ENCODE assay signal across 8 mouse cellular contexts in the genomic region with DNA sequence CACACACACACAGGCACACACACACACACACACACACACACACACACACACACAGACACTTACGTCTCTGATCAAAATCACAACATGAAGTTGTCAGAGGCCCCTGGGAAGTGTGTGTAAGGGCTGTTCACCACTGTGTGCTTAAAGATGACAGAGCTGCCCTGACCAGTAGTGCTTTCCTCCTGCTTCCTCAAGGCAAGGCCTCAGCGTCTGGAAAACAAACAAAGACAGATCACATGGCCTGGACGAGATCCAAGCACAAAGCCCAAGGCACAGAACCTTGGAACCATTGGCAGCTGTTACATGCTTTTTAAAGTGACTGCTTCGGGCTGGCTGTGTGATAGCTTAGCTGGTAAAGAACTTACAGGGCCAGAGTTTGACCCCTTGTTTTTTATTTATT. TPM values are rescaled to one million over a fixed set of nuclear protein-coding genes. Genes with fewer than 3 reads are reported as not detected.
DNase-seq lines count a peak whose midpoint lies in the region; ATAC-seq and TF ChIP-seq lines count a peak whose summit lies in the region.

No protein-coding gene starts in this region.

- no peak overlapping the region for H3K27ac ChIP-seq in liver, adult 2 months (replicated peaks; ENCODE audit: insufficient read depth, low read depth, low read length)
- peak overlapping the region; percentile 62 for H3K27ac ChIP-seq in intestine, postnatal 0 days (ENCODE audit: low read depth, low read length)
- peak overlapping the region; percentile 54; the same call in 1 of the 2 replicates for H3K27ac ChIP-seq in lung, embryonic 14.5 days (ENCODE audit: low read depth)

- no peak overlapping the region for H3K9ac ChIP-seq in liver, adult 2 months (ENCODE audit: low read depth, low read length)
- H3K9ac ChIP-seq in intestine, postnatal 0 days (ENCODE audit: low read depth, low read length), result no peak overlapping the region
- no peak overlapping the region for H3K9ac ChIP-seq in lung, embryonic 14.5 days

- TF ChIP-seq POLR2A in liver, adult 2 months (IDR thresholded peaks at IDR 0.05; ENCODE audit: extremely low read depth, insufficient read depth, low read length), result no peak

- H3K9me3 ChIP-seq in intestine, postnatal 0 days (ENCODE audit: control insufficient read depth), result no peaks in the 10 kb centered on the region
- no peaks in the 10 kb centered on the region for H3K9me3 ChIP-seq in lung, embryonic 14.5 days (ENCODE audit: low read depth, low read length)

- 10% methylated on average over 4 of the region's 4 CpGs for whole genome bisulfite sequencing in liver, adult 2 months
- WGBS in intestine, postnatal 0 days, result 7% methylated on average over 4 of the region's 4 CpGs
- WGBS in lung, embryonic 14.5 days, result 9% methylated on average over 4 of the region's 4 CpGs

- ATAC-seq in intestine, postnatal 0 days, result peak; percentile 90
- ATAC-seq in lung, embryonic 14.5 days (ENCODE audit: insufficient read depth), result peak; percentile 95

- H3K79me2 ChIP-seq in liver, adult 2 months (ENCODE audit: control insufficient read depth, insufficient read depth, low read length), result no peaks in the 10 kb centered on the region

- H3K4me3 ChIP-seq in liver, adult 2 months (ENCODE audit: insufficient read depth, low read depth, low read length), result no peak overlapping the region
- no peak overlapping the region for H3K4me3 ChIP-seq in intestine, postnatal 0 days (ENCODE audit: low read depth, low read length)
- H3K4me3 ChIP-seq in lung, embryonic 14.5 days (ENCODE audit: low read depth, low read length), result no peak overlapping the region

- H3K27me3 ChIP-seq in liver, adult 2 months (ENCODE audit: control insufficient read depth, insufficient read depth, low read length), result no peaks in the 10 kb centered on the region
- H3K27me3 ChIP-seq in intestine, postnatal 0 days (replicated peaks; ENCODE audit: control insufficient read depth, insufficient read depth, low read length), result no peaks in the 10 kb centered on the region
- no peaks in the 10 kb centered on the region for H3K27me3 ChIP-seq in lung, embryonic 14.5 days (ENCODE audit: insufficient read depth, low read length)

- peaks cover 5% of the 10 kb centered on the region; the same call in 1 of the 2 replicates for H3K36me3 ChIP-seq in liver, adult 2 months (ENCODE audit: control insufficient read depth, insufficient read depth, low read length)
- H3K36me3 ChIP-seq in intestine, postnatal 0 days (ENCODE audit: control insufficient read depth, insufficient read depth), result peaks cover 22% of the 10 kb centered on the region
- peaks cover 22% of the 10 kb centered on the region for H3K36me3 ChIP-seq in lung, embryonic 14.5 days (ENCODE audit: insufficient read depth)

- H3K4me2 ChIP-seq in intestine, postnatal 0 days (replicated peaks; ENCODE audit: low read depth), result no peak overlapping the region
- H3K4me2 ChIP-seq in lung, embryonic 14.5 days, result no peak overlapping the region

- no peak for TF ChIP-seq CTCF in liver, adult 2 months (IDR thresholded peaks at IDR 0.05; ENCODE audit: low read depth, low read length)
- TF ChIP-seq CTCF in intestine, postnatal 0 days (IDR thresholded peaks at IDR 0.05; ENCODE audit: low read depth), result no peak
- no peak for TF ChIP-seq CTCF in lung, embryonic 14.5 days (IDR thresholded peaks at IDR 0.05; ENCODE audit: low read depth)

- peaks cover 3% of the 10 kb centered on the region for H3K4me1 ChIP-seq in liver, adult 2 months (ENCODE audit: control insufficient read depth, insufficient read depth, low read length)
- peaks cover 6% of the 10 kb centered on the region for H3K4me1 ChIP-seq in intestine, postnatal 0 days (replicated peaks; ENCODE audit: control insufficient read depth, insufficient read depth, low read length)
- H3K4me1 ChIP-seq in lung, embryonic 14.5 days (ENCODE audit: insufficient read depth), result no peaks in the 10 kb centered on the region

- DNase-seq in liver, adult 2 months (ENCODE audit: extremely low read depth, low read depth, low spot score), result peak; percentile 89
- DNase-seq in liver, result no peak
- peak; percentile 40 for DNase-seq in brain, embryonic 18.5 days (ENCODE audit: low read depth, low spot score)
- peak; percentile 66 for DNase-seq in gastrocnemius, postnatal 25 days
- peak; percentile 91 for DNase-seq in lung, embryonic 14.5 days
- DNase-seq in testis, postnatal 10 days (ENCODE audit: low spot score), result peak; percentile 69
- DNase-seq in thymus, postnatal 36 days, result no peak

RNA-seq across cellular contexts. Expression of a gene that starts 31.5 kb away (rescaled TPM):
- total RNA-seq in liver, adult 2 months (2014; rRNA removed), result 0.13 and 0.18 TPM in 2 replicates
- polyA plus RNA-seq in liver, adult 2 months (2012; rRNA removed), result 0.04 and 0.70 TPM in 2 replicates
- total RNA-seq in gastrocnemius, postnatal 25 days (2021), result not detected
- polyA plus RNA-seq in intestine, postnatal 0 days (2015; fragmentation: Nextera tagmentation; extraction: Ambion mirVana), result 0.13 and 0.16 TPM in 2 replicates
- 0.18 and 0.42 TPM in 2 replicates for polyA plus RNA-seq in lung, embryonic 14.5 days (2014; fragmentation: Nextera tagmentation; extraction: Ambion mirVana)

RNA-seq across cellular contexts. Expression of a gene that starts 58.4 kb away (rescaled TPM):
- total RNA-seq in liver, adult 2 months (2014; rRNA removed), result 4.0 and 6.1 TPM in 2 replicates
- polyA plus RNA-seq in liver, adult 2 months (2012; rRNA removed), result 4.6 and 4.7 TPM in 2 replicates
- 10 to 100 TPM; 17.0 to 17.3 TPM for total RNA-seq in gastrocnemius, postnatal 25 days (2021)
- 4.9 and 5.8 TPM in 2 replicates for polyA plus RNA-seq in intestine, postnatal 0 days (2015; fragmentation: Nextera tagmentation; extraction: Ambion mirVana)
- polyA plus RNA-seq in lung, embryonic 14.5 days (2014; fragmentation: Nextera tagmentation; extraction: Ambion mirVana), result 5.1 and 5.3 TPM in 2 replicates

Comparison
In these comparisons a context has a peak if more than half of its experiments do, and no peak if none do; other contexts are left out.
1. DNase-seq: peak in liver, adult 2 months (single experiment), brain, embryonic 18.5 days (single experiment), gastrocnemius, postnatal 25 days (single experiment), lung, embryonic 14.5 days (single experiment) and testis, postnatal 10 days (single experiment); none in liver (single experiment) and thymus, postnatal 36 days (0 of 2).